ENCODE assay signal across 10 mouse cellular contexts in genomic region chr6:94601101-94601500, GRCm38 (mm10).
DNase-seq lines count a peak whose midpoint lies in the region; ATAC-seq lines count a peak whose summit lies in the region.
"Had no signal": no experiment of that assay in that cellular context is flagged by ENCODE, and none has a peak within 500 bp of the region (broad histone marks: within the 10 kb centered on the region; RNA-seq: fewer than 3 reads in every experiment).

No protein-coding gene starts in this region.

- intact Hi-C loops in heart, postnatal 14 days (cut with DNase I), result no loop called here

- no peak overlapping the region for H3K4me3 ChIP-seq in forebrain, embryonic 10.5 days
- H3K4me3 ChIP-seq in forebrain, embryonic 11.5 days (ENCODE audit: low read depth, low read length), result no peak overlapping the region
- H3K4me3 ChIP-seq in limb, embryonic 12.5 days (replicated peaks), result no peak overlapping the region
- H3K4me3 ChIP-seq in limb, embryonic 10.5 days, result no peak overlapping the region
- H3K4me3 ChIP-seq: limb, embryonic 13.5 days had no signal

- H3K9ac ChIP-seq in forebrain, embryonic 11.5 days (ENCODE audit: low read length), result no peak overlapping the region
- H3K9ac ChIP-seq in limb, embryonic 12.5 days (replicated peaks), result 0 out of 2 replicates have a peak overlapping the region, but pooled peaks have one; percentile 23
- H3K9ac ChIP-seq: limb, embryonic 13.5 days had no signal

- DNase-seq in forebrain, embryonic 10.5 days (ENCODE audit: extremely low spot score, low spot score), result no peak
- DNase-seq in forebrain, embryonic 11.5 days (ENCODE audit: low spot score), result no peak
- no peak for DNase-seq in limb, embryonic 10.5 days (ENCODE audit: low spot score)
- DNase-seq in heart, postnatal 14 days, result peak; percentile 53 to 56
- DNase-seq in lung, postnatal 36 days, result peak; percentile 45
- DNase-seq in thymus, postnatal 36 days, result no peak
- no peak for DNase-seq in left cerebral cortex, adult 18-20 months (ENCODE audit: low spot score in 2 of 2)
- DNase-seq: retina, postnatal 1 day had no signal

- no peaks in the 10 kb centered on the region for H3K27me3 ChIP-seq in forebrain, embryonic 10.5 days (ENCODE audit: poor library complexity, severe bottlenecking)
- no peaks in the 10 kb centered on the region for H3K27me3 ChIP-seq in forebrain, embryonic 11.5 days (ENCODE audit: control insufficient read depth, insufficient read depth, low read length)
- H3K27me3 ChIP-seq in limb, embryonic 12.5 days, result no peaks in the 10 kb centered on the region; the same call in 1 of the 2 replicates
- H3K27me3 ChIP-seq in limb, embryonic 10.5 days (ENCODE audit: low read depth, poor library complexity, severe bottlenecking), result no peaks in the 10 kb centered on the region
- H3K27me3 ChIP-seq: limb, embryonic 13.5 days had no signal

- no peak for ATAC-seq in forebrain, embryonic 11.5 days (replicated peaks; ENCODE audit: low FRiP score)
- no peak for ATAC-seq in limb, embryonic 12.5 days (ENCODE audit: insufficient number of reproducible peaks, insufficient read depth, low FRiP score, low TSS enrichment, low read depth)

- H3K9me3 ChIP-seq in forebrain, embryonic 10.5 days, result no peaks in the 10 kb centered on the region
- H3K9me3 ChIP-seq in forebrain, embryonic 11.5 days (ENCODE audit: control insufficient read depth, low read length), result no peaks in the 10 kb centered on the region
- H3K9me3 ChIP-seq in limb, embryonic 12.5 days, result no peaks in the 10 kb centered on the region
- no peaks in the 10 kb centered on the region for H3K9me3 ChIP-seq in limb, embryonic 10.5 days (replicated peaks)
- H3K9me3 ChIP-seq: limb, embryonic 13.5 days had no signal

- H3K27ac ChIP-seq in forebrain, embryonic 10.5 days, result peak overlapping the region; percentile 58; the same call in 1 of the 2 replicates
- H3K27ac ChIP-seq in forebrain, embryonic 11.5 days (ENCODE audit: low read depth, low read length), result no peak overlapping the region
- H3K27ac ChIP-seq in limb, embryonic 12.5 days, result no peak overlapping the region
- no peak overlapping the region for H3K27ac ChIP-seq in limb, embryonic 10.5 days
- H3K27ac ChIP-seq: limb, embryonic 13.5 days had no signal

- 93% methylated on average over 5 of the region's 5 CpGs for WGBS in forebrain, embryonic 10.5 days
- WGBS in forebrain, embryonic 11.5 days, result 86% methylated on average over 5 of the region's 5 CpGs
- 89% methylated on average over 5 of the region's 5 CpGs for WGBS in limb, embryonic 12.5 days
- 91% methylated on average over 5 of the region's 5 CpGs for WGBS in limb, embryonic 10.5 days

- peaks cover 39% of the 10 kb centered on the region for H3K4me1 ChIP-seq in forebrain, embryonic 10.5 days
- no peaks in the 10 kb centered on the region for H3K4me1 ChIP-seq in forebrain, embryonic 11.5 days (replicated peaks; ENCODE audit: control insufficient read depth, insufficient read depth, low read length)
- peaks cover 42% of the 10 kb centered on the region for H3K4me1 ChIP-seq in limb, embryonic 12.5 days (replicated peaks)
- peaks cover 28% of the 10 kb centered on the region for H3K4me1 ChIP-seq in limb, embryonic 10.5 days

- H3K4me2 ChIP-seq in forebrain, embryonic 11.5 days (ENCODE audit: low read depth, low read length, severe bottlenecking), result no peak overlapping the region
- H3K4me2 ChIP-seq in limb, embryonic 12.5 days, result no peak overlapping the region
- H3K4me2 ChIP-seq: limb, embryonic 13.5 days had no signal

- H3K36me3 ChIP-seq in forebrain, embryonic 10.5 days (replicated peaks), result peaks cover 75% of the 10 kb centered on the region
- no peaks in the 10 kb centered on the region; the same call in none of the 2 replicates for H3K36me3 ChIP-seq in forebrain, embryonic 11.5 days (ENCODE audit: control insufficient read depth, insufficient read depth, low read length)
- peaks cover 52% of the 10 kb centered on the region for H3K36me3 ChIP-seq in limb, embryonic 12.5 days
- peaks cover 37% of the 10 kb centered on the region for H3K36me3 ChIP-seq in limb, embryonic 10.5 days

Comparison
In these comparisons a context has a peak if more than half of its experiments do, and no peak if none do; other contexts are left out.
1. DNase-seq: peak in heart, postnatal 14 days (2 of 2) and lung, postnatal 36 days (single experiment); none in forebrain, embryonic 10.5 days (single experiment), forebrain, embryonic 11.5 days (single experiment), limb, embryonic 10.5 days (single experiment), thymus, postnatal 36 days (0 of 2) and left cerebral cortex, adult 18-20 months (0 of 2).